Mouse (Mus musculus) embryonic facial prominence, embryonic 15.5 days (tissue): ENCODE results near the gene Zfp14. TPM values are rescaled to one million over a fixed set of nuclear protein-coding genes. Genes with fewer than 3 reads are reported as not detected.

Source experiments
- ATAC-seq: fragments of 200-750 bp; cut with Nextera tagmentation; 2 replicates; pipeline ENCODE4 v1.8.0; 2017; ENCODE audit warnings: low read depth, moderate TSS enrichment; ENCODE audit not compliant: insufficient number of reproducible peaks, low FRiP score, low TSS enrichment
- H3K27ac ChIP-seq: fragments of 300-500 bp; sonication (generic); replicated peaks from 2 replicates; pipeline ENCODE4 v1.5.1; 2015; ENCODE audit warnings: mild to moderate bottlenecking, inconsistent platforms
- H3K27me3 ChIP-seq: fragments of 300-500 bp; sonication (generic); 2 replicates; pipeline ENCODE4 v1.6.1; 2015; ENCODE audit warnings: inconsistent platforms
- H3K36me3 ChIP-seq: fragments of 300-500 bp; sonication (generic); 2 replicates; pipeline ENCODE4 v1.6.1; 2015; ENCODE audit warnings: mild to moderate bottlenecking, inconsistent platforms
- H3K4me1 ChIP-seq: fragments of 300-500 bp; sonication (generic); 2 replicates; pipeline ENCODE4 v1.6.1; 2015; ENCODE audit warnings: inconsistent platforms
- H3K4me2 ChIP-seq: fragments of 300-500 bp; sonication (generic); replicated peaks from 2 replicates; pipeline ENCODE4 v1.6.1; 2015; ENCODE audit warnings: mild to moderate bottlenecking, inconsistent platforms
- H3K4me3 ChIP-seq: fragments of 300-500 bp; sonication (generic); replicated peaks from 2 replicates; pipeline ENCODE4 v1.5.1; 2015; ENCODE audit warnings: mild to moderate bottlenecking, inconsistent platforms
- H3K9ac ChIP-seq: fragments of 300-500 bp; sonication (generic); 2 replicates; pipeline ENCODE4 v1.6.1; 2015; ENCODE audit warnings: inconsistent platforms
- H3K9me3 ChIP-seq: fragments of 300-500 bp; sonication (generic); replicated peaks from 2 replicates; pipeline ENCODE4 v1.6.1; 2016; ENCODE audit warnings: inconsistent platforms
- WGBS: fragments of 180-500 bp; shearing (Covaris S2); methylation state at CpG from one replicate; pipeline ENCODE4 v1.1.7; 2015; 5-methylcytosine and 5-hydroxymethylcytosine counted together
- microRNA-seq: library from miRNA; unstranded; fragments of <30 nt; microRNA quantifications from one replicate; pipeline ENCODE4, GENCODE M21; 2016; ENCODE audit warnings: borderline number of aligned reads
- polyA plus RNA-seq: library from polyadenylated mRNA; unstranded; fragments of >200 nt; fragmentation: Nextera tagmentation; extraction: Ambion mirVana; gene quantifications from 2 replicates; pipeline ENCODE4 v1.2.1, GENCODE M21; 2015

The Zfp14 gene
- polyA plus RNA-seq, 1 experiment from 2014 or later, result 5.3 TPM

- no peaks in the 10 kb centered on the region for H3K4me1 ChIP-seq
- no peaks in the 10 kb centered on the region for H3K27me3 ChIP-seq
- no peak for ATAC-seq
- H3K4me2 ChIP-seq, result no peak overlapping the region
- peaks cover 76% of the 10 kb centered on the region for H3K36me3 ChIP-seq
- H3K27ac ChIP-seq, result no peak overlapping the region
- H3K9me3 ChIP-seq, result no peaks in the 10 kb centered on the region
- no peak overlapping the region for H3K4me3 ChIP-seq
- no peak overlapping the region for H3K9ac ChIP-seq
- WGBS, result 86% methylated on average over 8 of the region's 8 CpGs
These were observed 56.0 kb downstream of the Zfp14 start for GRCm38 (mm10) chr7:29995134-29995533.

- Histone ChIP-seq H3K27me3 (no peaks in the 10 kb centered on the region), H3K9ac (no peak overlapping the region), H3K4me2 (no peak overlapping the region), H3K27ac (no peak overlapping the region), H3K36me3 (peaks cover 72% of the 10 kb centered on the region), H3K9me3 (no peaks in the 10 kb centered on the region), H3K4me3 (no peak overlapping the region), H3K4me1 (no peaks in the 10 kb centered on the region)
- 94% methylated on average over 9 of the region's 9 CpGs for WGBS
- ATAC-seq, result no peak
These were observed 57.8 kb downstream of the Zfp14 start for GRCm38 (mm10) chr7:29993340-29993739.

GRCm38 (mm10) chr7:29992698-29993097, 58.5 kb downstream of the Zfp14 start:
- Histone ChIP-seq H3K9me3 (no peaks in the 10 kb centered on the region), H3K4me1 (no peaks in the 10 kb centered on the region), H3K36me3 (peaks cover 71% of the 10 kb centered on the region), H3K4me2 (no peak overlapping the region), H3K9ac (no peak overlapping the region), H3K27ac (no peak overlapping the region), H3K4me3 (no peak overlapping the region), H3K27me3 (no peaks in the 10 kb centered on the region)
- WGBS, result 93% methylated on average over 8 of the region's 8 CpGs
- no peak for ATAC-seq

- Histone ChIP-seq H3K27ac (peak overlapping the region; percentile 44; the same call in 1 of the 2 replicates), H3K36me3 (peaks cover 61% of the 10 kb centered on the region), H3K4me2 (no peak overlapping the region), H3K4me1 (peaks cover 8% of the 10 kb centered on the region), H3K9me3 (no peaks in the 10 kb centered on the region), H3K27me3 (no peaks in the 10 kb centered on the region), H3K9ac (no peak overlapping the region), H3K4me3 (no peak overlapping the region)
- ATAC-seq, result no peak
- 82% methylated on average over 11 of the region's 11 CpGs for WGBS
These were observed 62.1 kb downstream of the Zfp14 start for GRCm38 (mm10) chr7:29989031-29989430.

- Histone ChIP-seq H3K9ac (no peak overlapping the region), H3K4me1 (peaks cover 16% of the 10 kb centered on the region), H3K27ac (no peak overlapping the region), H3K27me3 (no peaks in the 10 kb centered on the region), H3K4me2 (no peak overlapping the region), H3K4me3 (no peak overlapping the region), H3K9me3 (no peaks in the 10 kb centered on the region), H3K36me3 (peaks cover 51% of the 10 kb centered on the region)
- ATAC-seq, result no peak
- 80% methylated on average over 5 of the region's 5 CpGs for WGBS
These were observed 63.6 kb downstream of the Zfp14 start for GRCm38 (mm10) chr7:29987551-29987950.

Small RNA genes within 50 kb of the gene (microRNA-seq; reads per million reads assigned to microRNA genes)
- not detected for gene Gm23368

Other genes starting within 250 kb of the Zfp14 start
- gene Zfp790, start 235.3 kb downstream of the Zfp14 start, polyA plus RNA-seq, result 14.1 and 14.6 TPM in 2 replicates
- 4.8 and 5.6 TPM in 2 replicates for gene Zfp940, start 197.7 kb downstream of the Zfp14 start, polyA plus RNA-seq
- gene Zfp420, start 191.4 kb downstream of the Zfp14 start, polyA plus RNA-seq, result 6.4 and 6.5 TPM in 2 replicates
- gene Zfp27, start 144.8 kb downstream of the Zfp14 start, polyA plus RNA-seq, result 11.8 and 11.9 TPM in 2 replicates
- gene Zfp383, start 143.2 kb downstream of the Zfp14 start, polyA plus RNA-seq, result 5.0 and 5.3 TPM in 2 replicates
- gene Zfp74, start 97.3 kb downstream of the Zfp14 start, polyA plus RNA-seq, result 9.1 and 11.4 TPM in 2 replicates
- 18.4 and 22.6 TPM in 2 replicates for gene Zfp568, start 67.4 kb downstream of the Zfp14 start, polyA plus RNA-seq
- gene Zfp82, start 21.5 kb upstream of the Zfp14 start, polyA plus RNA-seq, result 7.9 and 8.3 TPM in 2 replicates
- 0.73 and 1.9 TPM in 2 replicates for gene Gm26920, start 39.0 kb upstream of the Zfp14 start, polyA plus RNA-seq
- gene Zfp566, start 39.1 kb upstream of the Zfp14 start, polyA plus RNA-seq, result 9.4 and 10.6 TPM in 2 replicates
- 120 and 122 TPM in 2 replicates for gene Zfp260, start 43.4 kb upstream of the Zfp14 start, polyA plus RNA-seq
- gene Zfp382, start 70.6 kb upstream of the Zfp14 start, polyA plus RNA-seq, result 14.6 and 15.4 TPM in 2 replicates
- gene Zfp146, start 118.4 kb upstream of the Zfp14 start, polyA plus RNA-seq, result 13.6 and 17.7 TPM in 2 replicates
- gene Cox7a1, start 132.8 kb upstream of the Zfp14 start, polyA plus RNA-seq, result 6.4 and 6.5 TPM in 2 replicates
- gene Capns1, start 147.4 kb upstream of the Zfp14 start, polyA plus RNA-seq, result 111 and 113 TPM in 2 replicates
- 155 and 160 TPM in 2 replicates for gene Polr2i, start 180.6 kb upstream of the Zfp14 start, polyA plus RNA-seq
- gene Tbcb, start 180.9 kb upstream of the Zfp14 start, polyA plus RNA-seq, result 172 and 177 TPM in 2 replicates
- gene Ovol3, start 184.3 kb upstream of the Zfp14 start, polyA plus RNA-seq, result 0.31 and 0.39 TPM in 2 replicates
- 0.34 and 0.49 TPM in 2 replicates for gene Thap8, start 228.7 kb upstream of the Zfp14 start, polyA plus RNA-seq
- 6.7 and 8.6 TPM in 2 replicates for gene Wdr62, start 229.0 kb upstream of the Zfp14 start, polyA plus RNA-seq
- 36.3 and 47.3 TPM in 2 replicates for gene Clip3, start 240.3 kb upstream of the Zfp14 start, polyA plus RNA-seq